In the genomic region with DNA sequence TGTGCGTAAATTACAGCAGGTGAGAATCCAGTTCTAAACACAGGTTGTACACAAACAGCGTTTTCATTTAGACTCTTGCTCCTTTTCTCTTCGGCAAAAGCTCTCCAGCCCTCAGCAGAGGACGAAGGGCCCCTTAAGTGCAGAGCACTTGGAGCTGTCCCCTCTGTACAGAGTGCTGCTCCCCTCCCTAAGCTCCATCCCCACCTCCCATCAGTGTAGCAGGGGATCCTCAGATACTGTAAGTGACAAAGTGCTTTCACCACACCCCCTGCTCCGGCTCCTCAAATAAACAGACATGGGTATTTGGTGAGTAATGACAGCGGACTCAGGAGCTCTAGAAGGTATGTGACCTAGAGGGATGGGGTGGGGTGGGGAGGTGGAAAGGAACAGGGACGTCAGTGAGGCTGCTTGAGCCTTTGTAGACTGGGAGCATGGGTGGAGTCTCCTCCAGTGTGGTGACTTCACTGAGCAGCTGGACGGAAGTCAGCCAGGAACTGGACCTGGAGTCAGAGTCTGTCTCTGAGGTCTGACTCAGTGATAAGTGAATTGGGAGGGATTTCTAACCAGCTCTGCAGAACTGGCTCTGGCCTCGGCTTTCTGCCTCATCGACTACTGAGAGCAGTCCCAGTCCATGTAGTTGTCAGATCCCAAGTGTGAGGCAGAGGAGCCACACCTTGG, we compare ENCODE assay signal across 8 mouse cellular contexts. TPM values are rescaled to one million over a fixed set of nuclear protein-coding genes. Genes with fewer than 3 reads are reported as not detected.
DNase-seq lines count a peak whose midpoint lies in the region; ATAC-seq lines count a peak whose summit lies in the region.

No protein-coding gene starts in this region.

- no peak overlapping the region for H3K4me2 ChIP-seq in intestine, embryonic 14.5 days (ENCODE audit: low read length)
- H3K4me2 ChIP-seq in stomach, embryonic 16.5 days (ENCODE audit: low read depth, low read length): no peak overlapping the region
- H3K4me2 ChIP-seq in midbrain, embryonic 15.5 days: no peak overlapping the region

- 0 out of 2 replicates have a peak, but pooled peaks have one; percentile 48 for ATAC-seq in intestine, embryonic 14.5 days (replicated peaks; ENCODE audit: low FRiP score, low TSS enrichment, low read depth)
- peak; percentile 75 for ATAC-seq in stomach, embryonic 16.5 days (ENCODE audit: insufficient read depth, low FRiP score)
- ATAC-seq in midbrain, embryonic 15.5 days (replicated peaks): no peak

- H3K9me3 ChIP-seq in intestine, embryonic 14.5 days (ENCODE audit: control insufficient read depth, low read length): no peaks in the 10 kb centered on the region
- H3K9me3 ChIP-seq in stomach, embryonic 16.5 days (replicated peaks; ENCODE audit: control insufficient read depth, low read length): no peaks in the 10 kb centered on the region
- no peaks in the 10 kb centered on the region for H3K9me3 ChIP-seq in midbrain, embryonic 15.5 days

- peak; percentile 42 for DNase-seq in kidney, postnatal 10 days
- no peak for DNase-seq in kidney, adult 18-20 months
- DNase-seq in gastrocnemius, postnatal 14 days: peak; percentile 72
- no peak for DNase-seq in intestine, embryonic 14.5 days (ENCODE audit: low spot score)
- no peak for DNase-seq in layer of hippocampus, adult 11-12 months (ENCODE audit: low spot score)
- no peak for DNase-seq in left cerebral cortex, postnatal 4 days

- no peak overlapping the region for H3K27ac ChIP-seq in intestine, embryonic 14.5 days (ENCODE audit: low read depth)
- H3K27ac ChIP-seq in stomach, embryonic 16.5 days (ENCODE audit: low read length): peak overlapping the region; percentile 51
- no peak overlapping the region for H3K27ac ChIP-seq in midbrain, embryonic 15.5 days

- no peak overlapping the region for H3K4me3 ChIP-seq in intestine, embryonic 14.5 days (ENCODE audit: low read depth, low read length)
- H3K4me3 ChIP-seq in stomach, embryonic 16.5 days (replicated peaks; ENCODE audit: low read length): no peak overlapping the region
- no peak overlapping the region for H3K4me3 ChIP-seq in midbrain, embryonic 15.5 days

- H3K4me1 ChIP-seq in intestine, embryonic 14.5 days (replicated peaks; ENCODE audit: control insufficient read depth, insufficient read depth, low read length): no peaks in the 10 kb centered on the region
- peaks cover 9% of the 10 kb centered on the region; the same call in 1 of the 2 replicates for H3K4me1 ChIP-seq in stomach, embryonic 16.5 days (ENCODE audit: control insufficient read depth, insufficient read depth, low read length)
- no peaks in the 10 kb centered on the region for H3K4me1 ChIP-seq in midbrain, embryonic 15.5 days

- peaks cover 40% of the 10 kb centered on the region for H3K36me3 ChIP-seq in intestine, embryonic 14.5 days (ENCODE audit: control insufficient read depth, insufficient read depth, low read length)
- peaks cover 25% of the 10 kb centered on the region for H3K36me3 ChIP-seq in stomach, embryonic 16.5 days (ENCODE audit: control insufficient read depth, insufficient read depth, low read length)
- peaks cover 25% of the 10 kb centered on the region for H3K36me3 ChIP-seq in midbrain, embryonic 15.5 days (replicated peaks)

- intact Hi-C loops in gastrocnemius, postnatal 14 days (cut with DNase I; ENCODE audit: low total_unique reads): loop anchor here (10.0 kb wide), 1 partner anchor 153 kb away; no protein-coding TSS in a partner anchor
- intact Hi-C loops in left cerebral cortex, postnatal 4 days (cut with DNase I): no loop called here

- no peaks in the 10 kb centered on the region for H3K27me3 ChIP-seq in intestine, embryonic 14.5 days (replicated peaks; ENCODE audit: control insufficient read depth, insufficient read depth, low read length)
- H3K27me3 ChIP-seq in stomach, embryonic 16.5 days (ENCODE audit: control insufficient read depth, insufficient read depth, low read length): no peaks in the 10 kb centered on the region
- no peaks in the 10 kb centered on the region for H3K27me3 ChIP-seq in midbrain, embryonic 15.5 days (replicated peaks)

- 44% methylated on average over 10 of the region's 10 CpGs for WGBS in intestine, embryonic 14.5 days
- 34% methylated on average over 10 of the region's 10 CpGs for WGBS in stomach, embryonic 16.5 days
- WGBS in midbrain, embryonic 15.5 days: 82% methylated on average over 10 of the region's 10 CpGs

- no peak overlapping the region for H3K9ac ChIP-seq in intestine, embryonic 14.5 days (ENCODE audit: low read length)
- no peak overlapping the region; the same call in 1 of the 2 replicates for H3K9ac ChIP-seq in stomach, embryonic 16.5 days (ENCODE audit: low read length)
- no peak overlapping the region for H3K9ac ChIP-seq in midbrain, embryonic 15.5 days

RNA-seq across cellular contexts. Expression of gene Smbd1, which starts 11.6 kb away (rescaled TPM):
- total RNA-seq in gastrocnemius, postnatal 14 days (2021): not detected
- not detected in 2 replicates for polyA plus RNA-seq in intestine, embryonic 14.5 days (2014; fragmentation: Nextera tagmentation; extraction: Ambion mirVana)
- 0.27 TPM in 1 of 2 replicates, not detected in the other for polyA plus RNA-seq in stomach, embryonic 16.5 days (2015; fragmentation: Nextera tagmentation; extraction: Ambion mirVana)
- total RNA-seq in left cerebral cortex, postnatal 4 days (2021): not detected
- polyA plus RNA-seq in midbrain, embryonic 15.5 days (2015; fragmentation: Nextera tagmentation; extraction: Ambion mirVana): not detected in 2 replicates

RNA-seq across cellular contexts. Expression of gene Muc20, which starts 24.7 kb away (rescaled TPM):
- total RNA-seq in gastrocnemius, postnatal 14 days (2021): under 1 TPM; 0.08 to 0.20 TPM
- polyA plus RNA-seq in intestine, embryonic 14.5 days (2014; fragmentation: Nextera tagmentation; extraction: Ambion mirVana): 0.04 TPM in 1 of 2 replicates, not detected in the other
- 0.22 and 0.31 TPM in 2 replicates for polyA plus RNA-seq in stomach, embryonic 16.5 days (2015; fragmentation: Nextera tagmentation; extraction: Ambion mirVana)
- not detected for total RNA-seq in left cerebral cortex, postnatal 4 days (2021)
- not detected in 2 replicates for polyA plus RNA-seq in midbrain, embryonic 15.5 days (2015; fragmentation: Nextera tagmentation; extraction: Ambion mirVana)

RNA-seq across cellular contexts. Expression of gene Fyttd1, which starts 55.4 kb away (rescaled TPM):
- 100 to 1,000 TPM; 108 to 111 TPM for total RNA-seq in gastrocnemius, postnatal 14 days (2021)
- 103 and 107 TPM in 2 replicates for polyA plus RNA-seq in intestine, embryonic 14.5 days (2014; fragmentation: Nextera tagmentation; extraction: Ambion mirVana)
- polyA plus RNA-seq in stomach, embryonic 16.5 days (2015; fragmentation: Nextera tagmentation; extraction: Ambion mirVana): 85.2 and 92.5 TPM in 2 replicates
- total RNA-seq in left cerebral cortex, postnatal 4 days (2021): 100 to 1,000 TPM; 120 to 139 TPM
- polyA plus RNA-seq in midbrain, embryonic 15.5 days (2015; fragmentation: Nextera tagmentation; extraction: Ambion mirVana): 100 and 110 TPM in 2 replicates

RNA-seq across cellular contexts. Expression of gene Rubcn, which starts 55.7 kb away (rescaled TPM):
- 10 to 100 TPM; 28.8 to 30.0 TPM for total RNA-seq in gastrocnemius, postnatal 14 days (2021)
- polyA plus RNA-seq in intestine, embryonic 14.5 days (2014; fragmentation: Nextera tagmentation; extraction: Ambion mirVana): 18.2 and 19.3 TPM in 2 replicates
- 24.3 and 24.7 TPM in 2 replicates for polyA plus RNA-seq in stomach, embryonic 16.5 days (2015; fragmentation: Nextera tagmentation; extraction: Ambion mirVana)
- total RNA-seq in left cerebral cortex, postnatal 4 days (2021): 10 to 100 TPM; 72.4 to 78.3 TPM
- 37.3 and 38.0 TPM in 2 replicates for polyA plus RNA-seq in midbrain, embryonic 15.5 days (2015; fragmentation: Nextera tagmentation; extraction: Ambion mirVana)

Comparison
In these comparisons a context has a peak if more than half of its experiments do, and no peak if none do; other contexts are left out.
1. DNase-seq: peak in kidney, postnatal 10 days (single experiment) and gastrocnemius, postnatal 14 days (single experiment); none in kidney, adult 18-20 months (single experiment), intestine, embryonic 14.5 days (single experiment), layer of hippocampus, adult 11-12 months (single experiment) and left cerebral cortex, postnatal 4 days (single experiment).